Mouse (Mus musculus) E14TG2a.4 (cell line): Measurements from ENCODE around the gene Fam102b.

Experiments used
- CTCF ChIP-seq: conservative IDR thresholded peaks from 2 replicates; pipeline ENCODE4 v1.5.1; 2014; ENCODE audit warnings: low read length
- NANOG ChIP-seq: IDR thresholded peaks from 2 replicates; pipeline ENCODE4 v1.6.1; 2014; ENCODE audit warnings: borderline replicate concordance, low read length, mixed read lengths
- POU5F1 ChIP-seq: IDR thresholded peaks from 2 replicates; pipeline ENCODE4 v1.6.1; 2014; ENCODE audit warnings: low read length, borderline replicate concordance

DNA sequence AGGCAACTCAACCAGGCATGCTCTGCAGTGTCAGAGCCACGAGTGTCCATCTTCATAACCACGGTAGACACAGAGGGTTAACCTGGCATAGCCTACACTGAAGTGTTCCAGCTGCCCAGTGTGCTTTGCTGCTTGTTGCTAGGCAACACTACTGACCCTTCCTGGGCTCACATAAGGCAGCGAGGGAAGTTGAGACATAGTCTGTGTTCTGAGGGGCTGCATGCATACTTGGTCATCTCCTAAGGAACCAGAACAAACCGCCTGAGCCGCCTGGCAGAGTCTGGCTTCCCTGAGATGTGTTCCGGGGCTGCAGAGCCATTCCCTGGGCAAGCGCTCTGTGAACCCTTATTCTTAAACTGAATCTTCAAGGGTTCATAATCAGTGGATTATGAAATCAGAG, 66.2 kb downstream of the Fam102b start:
- TF ChIP-seq CTCF (no peak), NANOG (no peak), POU5F1 (no peak)
